Mouse (Mus musculus) embryonic fibroblast, embryonic 13.5 days (primary cell): Measurements from ENCODE around the gene Dhfr. TPM values are rescaled to one million over a fixed set of nuclear protein-coding genes. Genes with fewer than 3 reads are reported as not detected.
A peak's percentile ranks its signal among the peaks of the same experiment; 100 is the strongest.

Source experiments
- H3K27ac ChIP-seq: 2 replicates; pipeline ENCODE4 v1.5.1; 2012; ENCODE audit warnings: low read length, control low read depth, inconsistent platforms; ENCODE audit not compliant: insufficient read depth
- H3K4me1 ChIP-seq: 2 replicates; pipeline ENCODE4 v1.6.1; 2011; ENCODE audit warnings: low read length; ENCODE audit not compliant: control insufficient read depth, insufficient read depth
- H3K4me3 ChIP-seq: 2 replicates; pipeline ENCODE4 v1.5.1; 2011; ENCODE audit warnings: mild to moderate bottlenecking, control low read depth, low read length; ENCODE audit not compliant: insufficient read depth
- CTCF ChIP-seq: IDR thresholded peaks from 2 replicates; pipeline ENCODE4 v1.5.1; 2011; ENCODE audit warnings: mild to moderate bottlenecking, control low read depth, low read length, moderate library complexity, borderline replicate concordance; ENCODE audit not compliant: insufficient read depth
- POLR2A ChIP-seq: IDR thresholded peaks from 2 replicates; pipeline ENCODE4 v1.6.1; 2011; ENCODE audit warnings: low read depth, mild to moderate bottlenecking, control low read depth, low read length, moderate library complexity
- polyA plus RNA-seq: library from polyadenylated mRNA; stranded (reverse); fragments of >200 nt; gene quantifications from 2 replicates; pipeline ENCODE4 v1.2.4, GENCODE M21; 2011; ENCODE audit warnings: low read depth; ENCODE audit not compliant: missing spikeins, insufficient read length

Gene Dhfr
- polyA plus RNA-seq, result 6.3 and 7.6 TPM in 2 replicates

DNA sequence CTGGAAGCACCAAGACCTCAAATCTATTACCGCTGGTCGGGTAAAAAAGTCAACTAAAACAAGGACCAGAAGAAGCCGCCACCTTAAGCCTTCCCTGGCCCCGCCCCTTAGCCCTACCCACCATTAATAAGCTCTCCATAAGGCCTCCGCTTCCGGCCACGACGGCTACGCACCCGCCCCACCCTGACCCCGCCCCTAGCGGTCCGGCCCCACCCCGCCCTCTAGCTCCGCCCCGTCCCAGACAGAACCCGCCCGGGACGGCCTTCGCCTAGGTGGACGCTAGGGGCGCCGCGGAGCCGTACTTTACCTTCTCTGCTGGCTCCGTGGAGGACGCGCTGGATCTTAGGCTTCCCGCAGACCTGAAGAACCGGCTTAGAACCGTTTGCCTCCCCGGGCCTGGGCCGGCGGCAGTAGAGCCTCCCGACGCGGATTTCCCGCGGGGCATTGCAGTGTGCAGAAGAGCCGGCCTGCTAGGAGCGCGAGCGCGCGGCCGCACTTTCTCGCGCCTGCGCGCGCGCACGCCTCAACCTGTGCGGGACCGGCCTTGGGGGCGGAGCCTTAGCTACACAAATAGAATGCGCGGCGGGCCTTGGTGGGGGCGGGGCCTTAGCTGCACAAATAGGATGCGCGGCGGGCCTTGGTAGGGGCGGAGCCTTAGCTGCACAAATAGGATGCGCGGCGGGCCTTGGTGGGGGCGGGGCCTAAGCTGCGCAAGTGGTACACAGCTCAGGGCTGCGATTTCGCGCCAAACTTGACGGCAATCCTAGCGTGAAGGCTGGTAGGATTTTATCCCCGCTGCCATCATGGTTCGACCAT, at the start of gene Dhfr, which contains the start of gene Msh3:
Gene Dhfr (plus strand): TSS at position 271 of the 816 bp plus-strand sequence.
Gene Msh3 (minus strand): TSS at position 548 of the 816 bp plus-strand sequence.
- Histone ChIP-seq H3K27ac (peak within 1 kb of the TSS; percentile 66), H3K4me1 (no peaks in the 10 kb centered on the region), H3K4me3 (peak within 1 kb of the TSS; percentile 82)
- peak; percentile 79 for TF ChIP-seq CTCF
- peak; percentile 63 for TF ChIP-seq POLR2A

DNA sequence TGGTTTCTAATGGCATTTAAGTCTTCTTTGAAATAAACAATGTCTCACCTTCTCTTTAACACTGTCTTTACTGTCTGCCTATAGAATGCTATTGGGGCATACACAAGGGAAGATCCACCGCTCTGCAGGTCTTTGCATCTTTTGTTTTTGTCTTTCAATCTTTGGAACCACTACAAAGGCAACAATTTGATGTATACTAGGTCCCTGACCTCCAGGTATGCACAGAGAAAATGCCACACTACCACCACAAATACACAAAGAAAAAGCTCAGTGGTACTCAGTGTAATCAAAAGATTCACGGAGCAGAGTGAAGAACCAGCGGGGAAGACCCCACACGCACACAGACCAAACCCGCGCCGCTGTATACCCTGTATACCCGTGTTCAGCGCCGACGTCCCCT, 48.8 kb upstream of the Dhfr start, which contains the start of gene Gm20379:
Gene Gm20379 (plus strand): TSS at position 301 of the 400 bp plus-strand sequence.
- no peaks in the 10 kb centered on the region for H3K4me1 ChIP-seq
- no peak within 1 kb of the TSS for H3K27ac ChIP-seq
- no peak for TF ChIP-seq POLR2A
- TF ChIP-seq CTCF, result no peak
- H3K4me3 ChIP-seq, result no peak within 1 kb of the TSS

DNA sequence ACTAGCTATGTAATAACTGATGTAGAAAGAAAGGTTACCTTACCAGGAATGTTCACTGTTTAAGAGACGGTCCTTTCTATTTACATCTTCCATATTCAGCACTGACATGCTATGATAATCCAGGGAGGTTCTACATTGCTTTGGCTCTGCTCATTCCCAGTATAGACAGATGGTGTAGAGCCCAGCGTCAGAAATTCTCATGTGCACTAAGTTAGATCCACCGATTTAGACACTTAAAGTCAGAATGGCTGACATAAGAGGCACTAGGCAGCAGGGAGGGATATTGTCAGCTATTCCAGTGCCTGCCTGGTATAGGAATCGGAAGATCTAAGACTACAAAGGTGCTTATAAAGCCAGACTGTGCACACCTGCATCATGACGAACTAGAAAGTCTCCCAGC, 39.9 kb upstream of the Dhfr start:
- H3K4me3 ChIP-seq, result no peak overlapping the region
- no peak overlapping the region for H3K27ac ChIP-seq
- no peaks in the 10 kb centered on the region for H3K4me1 ChIP-seq
- TF ChIP-seq CTCF (no peak), POLR2A (no peak)

DNA sequence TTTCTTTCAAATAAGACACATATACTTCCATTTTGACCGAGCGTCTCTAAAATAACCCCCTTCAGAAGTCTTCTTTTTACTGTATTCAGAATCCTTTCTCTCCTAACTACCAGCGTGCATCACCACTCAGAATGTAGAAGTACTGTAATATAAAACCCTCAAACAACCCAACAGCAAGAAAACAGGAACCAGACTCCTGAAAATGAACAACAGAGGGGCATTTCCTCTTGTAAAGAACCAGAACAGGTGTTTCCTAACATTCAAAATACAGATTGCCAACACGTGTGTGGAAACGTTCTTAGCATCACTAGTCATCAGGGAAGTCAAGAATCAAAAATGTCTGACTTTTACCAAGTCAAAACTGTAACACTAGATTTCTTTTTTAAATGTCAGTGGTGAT, 33.8 kb upstream of the Dhfr start:
- TF ChIP-seq CTCF, result no peak
- no peak overlapping the region for H3K4me3 ChIP-seq
- no peaks in the 10 kb centered on the region for H3K4me1 ChIP-seq
- no peak overlapping the region for H3K27ac ChIP-seq

DNA sequence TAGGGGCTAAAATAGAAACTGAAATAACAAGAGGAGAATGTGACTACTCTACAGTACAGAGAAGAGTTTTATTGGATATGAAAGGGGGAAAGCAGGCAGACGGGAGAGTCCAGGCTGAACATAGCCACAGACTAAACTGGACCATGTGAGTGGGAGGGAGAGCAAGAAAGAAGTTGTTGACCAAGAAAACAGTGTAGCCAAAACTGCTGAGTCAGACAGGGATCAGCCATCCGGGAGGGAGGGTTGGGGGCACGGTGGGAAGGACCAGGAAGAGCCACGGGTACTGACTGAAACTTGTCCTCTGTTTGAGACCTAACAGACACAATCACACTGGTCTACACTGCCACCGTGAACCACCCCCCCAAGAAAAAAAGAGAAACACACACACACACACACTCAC, 28.5 kb upstream of the Dhfr start:
- Histone ChIP-seq H3K27ac (no peak overlapping the region), H3K4me1 (no peaks in the 10 kb centered on the region), H3K4me3 (no peak overlapping the region)
- TF ChIP-seq POLR2A (no peak), CTCF (no peak)

DNA sequence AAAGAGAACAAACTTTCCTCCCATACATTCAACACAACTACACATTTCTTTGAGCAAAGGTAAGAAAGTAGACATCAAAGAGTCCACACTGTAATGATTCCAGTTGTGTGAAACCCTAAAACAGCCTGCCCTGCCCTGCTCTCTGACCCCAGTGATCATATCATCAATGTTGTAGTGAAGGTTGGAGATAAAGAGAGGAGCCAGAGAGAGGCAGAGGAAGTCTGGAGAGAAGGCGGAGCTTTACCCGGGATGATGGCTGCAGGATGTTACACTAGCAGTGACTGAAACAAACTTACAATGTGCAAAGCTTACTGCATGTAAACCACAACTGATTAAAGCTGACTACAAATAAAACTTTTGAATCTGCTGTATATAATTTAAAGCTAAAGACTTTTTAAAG, 26.5 kb upstream of the Dhfr start:
- Histone ChIP-seq H3K4me3 (no peak overlapping the region), H3K4me1 (no peaks in the 10 kb centered on the region), H3K27ac (no peak overlapping the region)
- TF ChIP-seq CTCF (no peak), POLR2A (no peak)

DNA sequence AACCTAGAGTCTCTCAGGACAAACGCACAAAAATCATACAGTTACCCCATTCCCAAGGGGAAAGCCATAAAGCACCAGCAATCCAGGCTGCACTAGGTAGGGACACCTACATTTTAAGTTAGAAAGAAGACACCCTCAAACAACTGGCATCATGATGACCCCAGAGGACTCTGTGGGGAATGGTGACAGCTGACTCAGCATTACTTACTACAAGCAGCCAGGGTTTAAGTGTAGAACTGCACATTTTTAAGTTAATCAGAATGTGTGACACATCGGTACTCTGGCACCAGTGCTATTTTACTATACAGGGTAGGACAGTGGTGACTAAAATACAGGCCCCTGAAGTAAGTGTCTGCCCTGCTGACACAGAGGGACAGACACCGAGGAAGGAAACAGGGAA, 23.9 kb upstream of the Dhfr start:
- Histone ChIP-seq H3K4me3 (no peak overlapping the region), H3K4me1 (no peaks in the 10 kb centered on the region), H3K27ac (no peak overlapping the region)
- no peak for TF ChIP-seq CTCF
- TF ChIP-seq POLR2A, result no peak

DNA sequence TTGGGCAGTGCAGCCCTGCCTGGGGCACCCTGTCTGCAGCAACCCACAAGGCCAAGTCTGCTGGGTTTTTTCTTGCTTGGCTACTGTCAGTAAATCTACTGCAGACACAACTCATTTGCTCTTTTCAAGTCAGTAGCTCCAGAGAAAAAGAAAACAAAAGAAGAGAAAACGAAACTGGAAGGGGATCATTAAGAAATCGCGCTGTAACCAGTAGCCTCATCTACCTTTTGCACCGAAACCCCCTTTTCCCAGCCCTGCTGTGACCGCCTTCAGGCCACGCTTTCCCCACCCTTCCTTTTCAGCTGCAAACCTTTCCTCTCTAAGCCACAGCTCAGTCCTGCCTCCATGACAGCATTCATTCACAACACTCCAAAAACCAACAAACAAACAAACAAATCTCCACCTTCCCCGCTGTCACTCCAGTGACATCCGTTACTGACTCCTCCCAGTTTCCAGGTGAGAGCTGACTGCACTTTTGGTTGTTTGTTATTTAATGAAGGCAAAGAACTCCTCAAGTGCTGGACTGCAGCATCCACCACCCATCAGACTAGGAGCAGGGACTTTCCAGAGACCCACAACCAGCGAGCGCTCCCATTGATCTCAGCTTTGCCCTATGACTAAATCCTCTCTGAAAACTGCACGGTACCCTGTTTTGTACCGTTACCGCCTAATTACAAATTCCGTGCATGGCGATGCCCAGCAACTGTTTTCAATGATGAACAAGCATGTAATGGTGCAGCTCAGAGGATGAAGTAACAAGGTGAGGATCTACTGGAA, 22.2 kb upstream of the Dhfr start:
- no peak overlapping the region for H3K27ac ChIP-seq
- H3K4me1 ChIP-seq, result no peaks in the 10 kb centered on the region
- TF ChIP-seq POLR2A (no peak), CTCF (no peak)
- H3K4me3 ChIP-seq, result no peak overlapping the region

DNA sequence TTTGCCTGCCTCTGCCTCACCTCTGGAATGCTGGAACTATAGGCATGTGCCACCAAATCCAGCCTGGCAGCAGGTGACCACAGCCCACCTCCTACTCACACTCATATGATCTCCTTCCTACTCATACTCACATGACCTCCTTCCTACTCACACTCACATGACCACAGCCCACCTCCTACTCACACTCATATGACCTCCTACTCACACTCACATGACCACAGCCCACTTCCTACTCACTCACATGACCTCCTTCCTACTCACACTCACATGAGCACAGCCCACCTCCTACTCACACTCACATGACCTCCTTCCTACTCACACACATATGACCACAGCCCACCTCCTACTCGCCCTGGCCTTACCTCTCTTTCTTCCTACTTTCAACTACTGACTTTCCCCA, 17.7 kb upstream of the Dhfr start:
- no peak for TF ChIP-seq CTCF
- Histone ChIP-seq H3K4me3 (no peak overlapping the region), H3K27ac (no peak overlapping the region), H3K4me1 (no peaks in the 10 kb centered on the region)
